Mouse (Mus musculus): ENCODE data around the gene Adamts17. TPM values are rescaled to one million over a fixed set of nuclear protein-coding genes. Genes with fewer than 3 reads are reported as not detected.

Gene Adamts17
- polyA plus RNA-seq, 1 experiment, result 0.55 TPM

- no peaks in the 10 kb centered on the region for H3K36me3 ChIP-seq (ENCODE audit: control insufficient read depth, insufficient read depth, low read length, poor library complexity, severe bottlenecking)
- no peaks in the 10 kb centered on the region for H3K9me3 ChIP-seq (replicated peaks; ENCODE audit: control insufficient read depth, insufficient read depth, low read length, poor library complexity, severe bottlenecking)
- H3K9ac ChIP-seq (ENCODE audit: low read depth, poor library complexity, severe bottlenecking), result no peak overlapping the region
- H3K4me3 ChIP-seq (ENCODE audit: low read depth, low read length), result no peak overlapping the region
- no peaks in the 10 kb centered on the region for H3K4me1 ChIP-seq (ENCODE audit: control insufficient read depth, insufficient read depth, low read length)
- no peak overlapping the region for H3K27ac ChIP-seq (ENCODE audit: insufficient read depth, low read length)
- H3K27me3 ChIP-seq (ENCODE audit: control insufficient read depth, insufficient read depth, low read length, poor library complexity, severe bottlenecking), result no peaks in the 10 kb centered on the region
- TF ChIP-seq CTCF (IDR thresholded peaks at IDR 0.05; ENCODE audit: low read depth, low read length), result no peak
- TF ChIP-seq EP300 (IDR thresholded peaks at IDR 0.05; ENCODE audit: insufficient read depth, low read depth, low read length), result no peak
- no peak for TF ChIP-seq POLR2A (IDR thresholded peaks at IDR 0.05; ENCODE audit: insufficient read depth, low read length)
These were observed 84.1 kb downstream of the Adamts17 start for GRCm38 (mm10) chr7:66923595-66923994.

- Histone ChIP-seq H3K9me3 (replicated peaks; ENCODE audit: control insufficient read depth, insufficient read depth, low read length, poor library complexity, severe bottlenecking) (no peaks in the 10 kb centered on the region), H3K9ac (ENCODE audit: low read depth, poor library complexity, severe bottlenecking) (no peak overlapping the region), H3K4me3 (ENCODE audit: low read depth, low read length) (no peak overlapping the region), H3K27me3 (ENCODE audit: control insufficient read depth, insufficient read depth, low read length, poor library complexity, severe bottlenecking) (no peaks in the 10 kb centered on the region), H3K4me1 (ENCODE audit: control insufficient read depth, insufficient read depth, low read length) (no peaks in the 10 kb centered on the region), H3K27ac (ENCODE audit: insufficient read depth, low read length) (no peak overlapping the region), H3K36me3 (ENCODE audit: control insufficient read depth, insufficient read depth, low read length, poor library complexity, severe bottlenecking) (no peaks in the 10 kb centered on the region)
- TF ChIP-seq EP300 (IDR thresholded peaks at IDR 0.05; ENCODE audit: insufficient read depth, low read depth, low read length) (no peak), POLR2A (IDR thresholded peaks at IDR 0.05; ENCODE audit: insufficient read depth, low read length) (no peak)
These were observed 84.6 kb downstream of the Adamts17 start for GRCm38 (mm10) chr7:66924104-66924503.

GRCm38 (mm10) chr7:66929263-66929662 lies 89.7 kb downstream of the Adamts17 start:
- H3K9ac ChIP-seq (ENCODE audit: low read depth, poor library complexity, severe bottlenecking), result no peak overlapping the region
- H3K27ac ChIP-seq (ENCODE audit: insufficient read depth, low read length), result no peak overlapping the region
- TF ChIP-seq EP300 (IDR thresholded peaks at IDR 0.05; ENCODE audit: insufficient read depth, low read depth, low read length), result no peak
- no peak for TF ChIP-seq POLR2A (IDR thresholded peaks at IDR 0.05; ENCODE audit: insufficient read depth, low read length)
- TF ChIP-seq CTCF (IDR thresholded peaks at IDR 0.05; ENCODE audit: low read depth, low read length), result no peak
- H3K27me3 ChIP-seq (ENCODE audit: control insufficient read depth, insufficient read depth, low read length, poor library complexity, severe bottlenecking), result no peaks in the 10 kb centered on the region
- no peak overlapping the region for H3K4me3 ChIP-seq (ENCODE audit: low read depth, low read length)
- H3K9me3 ChIP-seq (replicated peaks; ENCODE audit: control insufficient read depth, insufficient read depth, low read length, poor library complexity, severe bottlenecking), result no peaks in the 10 kb centered on the region
- H3K4me1 ChIP-seq (ENCODE audit: control insufficient read depth, insufficient read depth, low read length), result no peaks in the 10 kb centered on the region
- no peaks in the 10 kb centered on the region for H3K36me3 ChIP-seq (ENCODE audit: control insufficient read depth, insufficient read depth, low read length, poor library complexity, severe bottlenecking)

GRCm38 (mm10) chr7:66931291-66931690 lies 91.8 kb downstream of the Adamts17 start:
- Histone ChIP-seq H3K4me1 (ENCODE audit: control insufficient read depth, insufficient read depth, low read length) (no peaks in the 10 kb centered on the region), H3K36me3 (ENCODE audit: control insufficient read depth, insufficient read depth, low read length, poor library complexity, severe bottlenecking) (no peaks in the 10 kb centered on the region), H3K9ac (ENCODE audit: low read depth, poor library complexity, severe bottlenecking) (no peak overlapping the region), H3K27ac (ENCODE audit: insufficient read depth, low read length) (no peak overlapping the region), H3K4me3 (ENCODE audit: low read depth, low read length) (no peak overlapping the region), H3K27me3 (ENCODE audit: control insufficient read depth, insufficient read depth, low read length, poor library complexity, severe bottlenecking) (no peaks in the 10 kb centered on the region), H3K9me3 (replicated peaks; ENCODE audit: control insufficient read depth, insufficient read depth, low read length, poor library complexity, severe bottlenecking) (no peaks in the 10 kb centered on the region)
- TF ChIP-seq EP300 (IDR thresholded peaks at IDR 0.05; ENCODE audit: insufficient read depth, low read depth, low read length), result no peak
- no peak for TF ChIP-seq POLR2A (IDR thresholded peaks at IDR 0.05; ENCODE audit: insufficient read depth, low read length)
- no peak for TF ChIP-seq CTCF (IDR thresholded peaks at IDR 0.05; ENCODE audit: low read depth, low read length)

- Histone ChIP-seq H3K27ac (ENCODE audit: insufficient read depth, low read length) (no peak overlapping the region), H3K9me3 (replicated peaks; ENCODE audit: control insufficient read depth, insufficient read depth, low read length, poor library complexity, severe bottlenecking) (no peaks in the 10 kb centered on the region), H3K36me3 (ENCODE audit: control insufficient read depth, insufficient read depth, low read length, poor library complexity, severe bottlenecking) (no peaks in the 10 kb centered on the region)
These were observed 93.7 kb downstream of the Adamts17 start for GRCm38 (mm10) chr7:66933251-66933650.

GRCm38 (mm10) chr7:66934062-66934461 lies 94.5 kb downstream of the Adamts17 start:
- Histone ChIP-seq H3K4me3 (ENCODE audit: low read depth, low read length) (no peak overlapping the region), H3K27ac (ENCODE audit: insufficient read depth, low read length) (no peak overlapping the region), H3K9ac (ENCODE audit: low read depth, poor library complexity, severe bottlenecking) (no peak overlapping the region), H3K36me3 (ENCODE audit: control insufficient read depth, insufficient read depth, low read length, poor library complexity, severe bottlenecking) (no peaks in the 10 kb centered on the region), H3K4me1 (ENCODE audit: control insufficient read depth, insufficient read depth, low read length) (no peaks in the 10 kb centered on the region), H3K9me3 (replicated peaks; ENCODE audit: control insufficient read depth, insufficient read depth, low read length, poor library complexity, severe bottlenecking) (no peaks in the 10 kb centered on the region), H3K27me3 (ENCODE audit: control insufficient read depth, insufficient read depth, low read length, poor library complexity, severe bottlenecking) (no peaks in the 10 kb centered on the region)
- TF ChIP-seq POLR2A (IDR thresholded peaks at IDR 0.05; ENCODE audit: insufficient read depth, low read length) (no peak), EP300 (IDR thresholded peaks at IDR 0.05; ENCODE audit: insufficient read depth, low read depth, low read length) (no peak), CTCF (IDR thresholded peaks at IDR 0.05; ENCODE audit: low read depth, low read length) (no peak)

More at GRCm38 (mm10) chr7:66933251-66933650, 93.7 kb downstream of the Adamts17 start:
- Histone ChIP-seq H3K4me3 (ENCODE audit: low read depth, low read length) (no peak overlapping the region), H3K4me1 (ENCODE audit: control insufficient read depth, insufficient read depth, low read length) (no peaks in the 10 kb centered on the region), H3K9ac (ENCODE audit: low read depth, poor library complexity, severe bottlenecking) (no peak overlapping the region), H3K27me3 (ENCODE audit: control insufficient read depth, insufficient read depth, low read length, poor library complexity, severe bottlenecking) (no peaks in the 10 kb centered on the region)
- TF ChIP-seq POLR2A (IDR thresholded peaks at IDR 0.05; ENCODE audit: insufficient read depth, low read length), result no peak
- no peak for TF ChIP-seq EP300 (IDR thresholded peaks at IDR 0.05; ENCODE audit: insufficient read depth, low read depth, low read length)
- TF ChIP-seq CTCF (IDR thresholded peaks at IDR 0.05; ENCODE audit: low read depth, low read length), result no peak

Measured in ES-Bruce4 (cell line).